Mouse (Mus musculus) inflammation-experienced regulatory T-cells (primary cell): ENCODE data around the gene Alg14. TPM values are rescaled to one million over a fixed set of nuclear protein-coding genes. Genes with fewer than 3 reads are reported as not detected.

Experiments
- polyA plus RNA-seq, 2 experiments: library from polyadenylated mRNA; unstranded; fragments of 100-300 nt; shearing (Covaris generic); gene quantifications; one replicate each; pipeline ENCODE4 v1.2.1; 2017

Gene Alg14
- polyA plus RNA-seq: 10 to 100 TPM; 17.6 to 21.4 TPM

DNA sequence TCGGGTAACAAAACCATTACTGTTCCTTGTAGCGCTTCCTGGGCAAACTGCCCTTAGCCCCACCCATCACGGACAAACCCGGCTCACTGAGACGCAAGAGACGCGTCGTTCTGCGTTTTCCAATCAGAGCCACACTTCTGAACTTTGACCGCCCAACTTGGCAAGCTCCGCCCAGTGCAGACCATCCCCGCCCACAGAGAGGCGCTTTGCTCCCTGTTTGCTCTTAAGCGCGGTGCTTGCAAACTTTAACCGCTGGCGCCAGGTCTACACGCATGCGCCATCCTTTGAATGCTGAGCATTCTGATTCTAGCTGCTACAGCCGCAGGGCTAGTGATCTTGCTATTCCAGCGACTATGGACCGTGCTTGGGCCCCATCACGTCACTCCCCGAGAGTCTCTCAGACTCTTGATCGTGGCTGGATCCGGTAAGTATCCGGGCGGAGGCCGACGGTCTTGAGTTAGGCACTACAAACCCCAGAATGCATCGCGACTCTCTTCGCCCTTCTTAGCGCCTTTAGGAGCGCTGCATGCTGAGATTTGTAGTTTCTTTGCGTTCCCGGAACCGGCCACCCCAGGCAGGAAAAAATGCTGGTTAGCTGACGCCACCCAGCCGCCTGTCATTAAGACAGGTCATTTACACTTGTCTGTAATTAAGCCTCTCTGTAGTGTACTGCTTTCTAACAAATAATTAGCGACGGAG lies at the start of gene Alg14:
Alg14 (plus strand) TSS at position 214 of the 699 bp plus-strand sequence.

DNA sequence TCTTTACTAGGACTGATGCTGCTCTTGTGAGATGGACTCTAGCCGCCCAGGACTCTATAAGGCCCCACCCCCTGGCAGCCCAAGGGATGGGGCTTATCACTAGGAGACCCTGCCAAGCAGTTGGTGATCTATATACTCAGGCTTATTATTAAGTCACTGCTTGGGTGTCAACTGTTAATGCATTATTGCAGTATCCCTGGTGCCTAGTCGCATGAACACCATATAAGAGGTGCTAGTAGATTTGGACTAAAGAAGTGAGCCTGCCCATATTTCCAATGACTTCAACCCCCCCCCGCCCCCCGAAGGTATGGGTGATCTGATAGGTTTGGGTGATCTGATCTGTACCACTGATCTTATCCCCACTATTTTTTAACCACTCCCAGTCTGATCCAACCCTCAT lies 8.6 kb upstream of the Alg14 start, which contains the start of gene Tmem56:
Tmem56 (minus strand) TSS at position 101 of the 400 bp plus-strand sequence.

Other genes starting within 250 kb of the Alg14 start
- 1 to 10 TPM; 3.2 to 7.8 TPM for gene Rwdd3, start 120.1 kb upstream of the Alg14 start, polyA plus RNA-seq
- under 1 TPM; 0.41 to 0.60 TPM for gene Tmem56, start 8.7 kb upstream of the Alg14 start, polyA plus RNA-seq
- 10 to 100 TPM in 1 of 2 experiments, 1 to 10 TPM in 1; 9.3 to 21.4 TPM for gene Cnn3, start 134.7 kb downstream of the Alg14 start, polyA plus RNA-seq
- gene Slc44a3, start 240.6 kb downstream of the Alg14 start, polyA plus RNA-seq: under 1 TPM; 0.10 to 0.65 TPM